Mouse (Mus musculus) liver, embryonic 14.5 days (tissue): ENCODE data around the gene Mgst3.

Experiments
- CTCF ChIP-seq: IDR thresholded peaks from 2 replicates; pipeline ENCODE4 v1.5.1; 2016; ENCODE audit warnings: antibody characterized with exemption, low read depth, control low read depth
- EP300 ChIP-seq: IDR thresholded peaks from 2 replicates; pipeline ENCODE4 v1.6.1; 2016; ENCODE audit warnings: antibody characterized with exemption, low read depth

DNA sequence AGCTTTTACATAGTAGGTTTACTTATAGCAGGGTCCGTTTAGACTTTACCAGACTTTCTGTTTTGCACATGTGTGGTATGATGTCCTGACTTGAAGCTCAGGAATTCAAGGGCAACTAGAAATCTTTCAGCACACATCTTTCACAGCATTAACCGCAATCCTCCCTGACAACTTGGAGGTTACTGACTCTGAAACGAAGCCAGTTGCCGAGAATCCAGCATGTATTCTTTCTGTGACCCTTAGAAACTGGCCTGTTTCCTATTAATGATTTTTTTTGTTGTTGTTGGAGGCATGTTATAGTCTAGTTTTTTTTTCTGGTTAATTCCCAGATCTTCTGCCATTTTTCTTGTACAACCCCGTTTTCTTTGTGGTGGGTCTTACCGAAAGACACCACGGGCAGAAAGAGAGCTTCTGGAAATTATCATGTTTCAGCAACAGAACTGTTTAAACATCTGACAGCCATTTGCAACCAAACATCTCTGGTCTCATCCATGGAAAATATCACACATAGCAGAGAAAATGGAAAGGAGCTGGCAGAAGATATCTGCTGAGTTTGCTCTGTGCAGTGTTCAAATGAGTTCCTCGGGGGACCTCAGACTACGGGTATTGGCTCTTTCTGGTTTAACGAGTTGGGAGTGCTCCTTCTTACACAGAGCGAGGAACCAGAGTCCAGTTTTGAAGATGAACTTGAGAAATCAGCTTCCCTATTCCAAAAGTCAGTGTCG is 18.5 kb upstream of the Mgst3 start:
- TF ChIP-seq CTCF (no peak), EP300 (no peak)
